Mouse (Mus musculus) left cerebral cortex, postnatal 36 days (tissue): ENCODE measurements around the gene Nprl2. TPM values are rescaled to one million over a fixed set of nuclear protein-coding genes. Genes with fewer than 3 reads are reported as not detected.

Experiments used
- DNase-seq, 2 experiments: peaks; one replicate each; pipeline ENCODE4 v3.0.0; 2021 to 2022; ENCODE audit warnings: low spot score in 2 of 2, mixed read lengths in 1 of 2
- intact Hi-C: fragments of 180-260 bp; cut with DNase I; formaldehyde crosslinking; loops from one replicate; pipeline ENCODE4 v1.15.1; 2025
- total RNA-seq, 2 experiments: library from RNA; stranded (reverse); gene quantifications; 2 replicates each; pipeline ENCODE4 v1.2.3; 2021

The Nprl2 gene
- total RNA-seq = 10 to 100 TPM; 38.9 to 46.2 TPM

GRCm38 (mm10) chr9:107541474-107542351, at the start of gene Nprl2, which contains the start of gene Cyb561d2:
Gene Nprl2 (plus strand): TSS chr9:107542226.
Gene Cyb561d2 (minus strand): TSS chr9:107542193.
- DNase-seq = peak; percentile 95 to 96
- intact Hi-C loops = no loop called here

DNA sequence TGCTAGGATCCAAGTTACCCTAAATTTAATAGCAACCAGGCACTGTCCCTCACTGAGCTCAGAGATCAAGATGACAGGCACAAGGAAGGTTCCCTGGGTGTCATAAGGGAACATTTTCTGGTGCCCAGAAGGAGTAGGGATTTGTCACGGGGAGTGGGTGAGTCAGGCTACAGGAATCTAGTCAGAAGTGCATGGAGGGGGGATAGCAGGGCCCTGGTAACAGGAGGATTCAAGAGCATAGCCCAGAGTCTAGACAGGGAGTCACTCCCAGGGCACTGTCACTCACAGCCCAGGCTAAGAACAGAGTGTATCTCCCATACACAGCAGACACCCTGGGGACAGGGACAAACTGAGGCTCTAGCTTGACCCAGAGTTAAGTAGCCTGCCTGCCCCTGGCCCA, 48.5 kb upstream of the Nprl2 start:
- DNase-seq = no peak
- intact Hi-C loops = no loop called here

DNA sequence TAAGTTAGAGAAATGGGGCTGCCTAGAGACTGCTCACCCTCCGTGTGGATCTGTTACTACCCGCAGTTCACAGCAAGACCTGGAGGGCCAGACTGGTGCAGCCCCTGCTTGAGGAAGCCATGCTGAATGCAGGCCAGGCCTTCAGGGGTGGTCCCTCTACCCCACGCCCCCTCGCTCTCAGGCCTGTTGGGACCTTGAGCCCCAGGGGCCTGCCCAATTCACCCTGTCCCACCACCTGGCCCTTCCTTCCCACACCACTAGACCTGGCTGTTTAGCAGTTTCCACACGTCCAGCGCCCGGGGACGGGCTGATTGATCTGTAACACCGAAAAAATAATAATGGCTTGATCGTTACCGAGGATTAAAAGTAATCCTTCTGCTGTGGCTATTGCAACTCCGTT, 47.8 kb upstream of the Nprl2 start:
- no peak for DNase-seq
- intact Hi-C loops = no loop called here

GRCm38 (mm10) chr9:107496359-107496758, 45.7 kb upstream of the Nprl2 start:
- intact Hi-C loops = no loop called here
- no peak for DNase-seq

- intact Hi-C loops = no loop called here
- DNase-seq = no peak
These were observed 41.2 kb upstream of the Nprl2 start for GRCm38 (mm10) chr9:107500708-107501286.

- intact Hi-C loops = no loop called here
- DNase-seq = no peak
These were observed 39.7 kb upstream of the Nprl2 start for GRCm38 (mm10) chr9:107502131-107502846.

GRCm38 (mm10) chr9:107504662-107505537, 37.1 kb upstream of the Nprl2 start:
- intact Hi-C loops = no loop called here

GRCm38 (mm10) chr9:107508266-107508665, 33.8 kb upstream of the Nprl2 start:
- intact Hi-C loops = no loop called here
- peak; percentile 50 to 64 for DNase-seq

More at GRCm38 (mm10) chr9:107504662-107505537, 37.1 kb upstream of the Nprl2 start:
- DNase-seq = no peak

DNA sequence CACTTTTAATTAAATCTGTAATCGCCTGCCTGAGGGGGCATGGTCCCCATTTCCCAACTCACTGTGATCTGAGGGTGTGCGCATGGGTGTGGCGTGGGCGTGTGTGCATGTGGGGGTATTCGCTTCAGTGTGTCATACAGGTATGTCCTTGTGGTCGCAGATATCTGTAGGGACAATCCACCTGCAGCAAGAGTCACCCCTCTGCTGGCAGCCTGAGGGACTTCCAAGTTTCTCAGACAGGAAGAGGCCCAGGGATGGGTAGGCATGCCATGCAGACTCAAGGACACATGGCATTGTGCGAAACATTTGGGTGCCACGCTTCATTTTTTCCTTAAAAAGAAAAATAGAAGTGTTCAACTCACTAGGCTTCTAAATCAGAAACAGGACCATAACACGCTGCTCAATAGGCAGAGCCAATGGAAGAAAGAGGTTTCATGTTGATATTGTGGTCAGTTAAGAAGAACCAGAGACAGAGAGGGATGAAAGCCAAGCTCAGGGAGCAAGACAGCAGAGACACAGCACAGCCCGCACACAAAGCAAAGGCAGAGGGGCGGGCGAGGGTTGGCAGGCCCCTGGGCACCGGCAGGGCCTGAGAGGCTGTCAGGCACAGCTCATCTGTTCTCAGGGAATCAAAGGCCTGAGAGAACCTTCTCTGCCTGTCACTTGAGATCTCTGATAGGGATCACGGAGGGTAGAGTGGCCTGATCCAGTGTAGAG, 31.5 kb upstream of the Nprl2 start:
- DNase-seq = no peak

GRCm38 (mm10) chr9:107511436-107511835, 30.6 kb upstream of the Nprl2 start:
- intact Hi-C loops = loop anchor here (5.0 kb wide), 1 partner anchor 219 kb away; no protein-coding TSS in a partner anchor
- no peak for DNase-seq

More for the DNA sequence above, 31.5 kb upstream of the Nprl2 start:
- intact Hi-C loops = loop anchor here (5.0 kb wide), 1 partner anchor 218 kb away; no protein-coding TSS in a partner anchor

- intact Hi-C loops = loop anchor here (5.0 kb wide), 1 partner anchor 220 kb away; no protein-coding TSS in a partner anchor
- no peak for DNase-seq
These were observed 29.7 kb upstream of the Nprl2 start for GRCm38 (mm10) chr9:107512326-107512725.

DNA sequence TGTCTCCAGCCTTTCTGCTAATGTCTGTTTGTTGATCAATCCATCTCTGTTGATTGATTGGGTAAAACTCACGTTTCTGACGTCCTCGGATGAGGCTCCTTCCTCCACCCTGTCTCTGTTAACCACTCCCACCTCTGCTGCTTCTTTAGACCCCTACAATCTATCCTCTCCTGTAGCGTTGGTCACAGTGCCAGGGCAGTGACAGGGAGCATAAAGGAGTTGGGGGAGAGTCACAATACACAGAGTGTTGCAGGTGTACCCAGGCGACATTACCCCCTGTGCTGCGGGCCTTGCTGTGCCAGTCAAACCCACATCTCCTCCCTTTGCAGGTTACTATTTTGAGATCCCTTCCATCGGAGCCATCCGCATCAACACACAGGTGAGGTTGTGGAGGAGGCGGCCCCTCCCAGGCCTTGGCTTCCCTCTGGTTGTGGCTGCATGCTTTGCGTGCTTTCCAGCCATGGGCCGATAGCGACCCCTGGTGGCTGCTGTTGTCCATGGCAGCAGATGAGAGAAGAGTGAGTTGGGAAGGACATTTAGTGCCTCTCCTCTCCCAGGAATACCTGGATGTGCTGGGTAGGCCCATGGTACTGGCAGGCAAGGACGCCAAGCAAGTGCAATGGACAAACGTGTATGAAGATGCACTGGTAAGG, 27.6 kb upstream of the Nprl2 start:
- peak; percentile 80 to 86 for DNase-seq
- intact Hi-C loops = loop anchor here (1.0 to 5.0 kb wide), 3 partner anchors 148 to 222 kb away; no protein-coding TSS in a partner anchor

DNA sequence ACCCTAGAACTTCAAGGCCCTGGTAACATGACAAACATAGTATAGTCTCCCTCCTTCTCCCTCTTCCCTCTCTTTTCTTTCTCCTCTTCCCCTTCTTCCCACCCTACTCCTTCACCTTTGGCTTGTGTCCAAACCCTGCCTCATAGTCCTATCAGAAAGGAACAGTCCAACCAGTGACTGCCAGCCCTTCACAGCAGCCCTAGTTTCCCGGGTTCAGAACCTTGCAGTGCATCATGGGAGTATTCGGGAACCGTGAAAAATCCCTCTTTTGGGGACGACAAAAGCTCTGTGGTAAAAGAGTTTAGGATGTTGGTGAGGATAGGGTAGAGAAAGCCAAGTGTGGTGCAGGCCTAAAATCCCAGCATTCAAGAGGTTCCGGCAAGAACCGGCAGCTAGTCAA, 21.7 kb upstream of the Nprl2 start:
- no peak for DNase-seq
- intact Hi-C loops = no loop called here

DNA sequence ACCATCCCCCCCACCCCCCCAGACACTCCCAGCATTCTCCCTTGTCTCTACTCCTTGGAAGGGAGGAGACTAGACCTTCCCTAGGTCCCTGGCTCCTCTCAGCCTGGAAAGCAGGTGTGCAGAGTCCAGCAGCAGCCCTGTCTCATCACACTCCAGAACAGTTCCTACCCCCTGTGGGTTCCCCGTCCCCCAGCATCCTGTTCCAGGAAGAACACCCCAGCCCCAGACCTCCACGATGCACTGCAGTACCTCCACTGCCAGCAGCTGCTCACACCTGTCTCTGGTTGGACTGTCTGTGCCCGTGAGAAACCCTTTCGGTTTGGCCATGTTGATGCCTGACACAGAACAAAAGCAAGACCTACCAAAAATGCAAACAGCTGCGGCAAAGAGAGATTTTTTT, 20.8 kb upstream of the Nprl2 start:
- intact Hi-C loops = no loop called here

DNA sequence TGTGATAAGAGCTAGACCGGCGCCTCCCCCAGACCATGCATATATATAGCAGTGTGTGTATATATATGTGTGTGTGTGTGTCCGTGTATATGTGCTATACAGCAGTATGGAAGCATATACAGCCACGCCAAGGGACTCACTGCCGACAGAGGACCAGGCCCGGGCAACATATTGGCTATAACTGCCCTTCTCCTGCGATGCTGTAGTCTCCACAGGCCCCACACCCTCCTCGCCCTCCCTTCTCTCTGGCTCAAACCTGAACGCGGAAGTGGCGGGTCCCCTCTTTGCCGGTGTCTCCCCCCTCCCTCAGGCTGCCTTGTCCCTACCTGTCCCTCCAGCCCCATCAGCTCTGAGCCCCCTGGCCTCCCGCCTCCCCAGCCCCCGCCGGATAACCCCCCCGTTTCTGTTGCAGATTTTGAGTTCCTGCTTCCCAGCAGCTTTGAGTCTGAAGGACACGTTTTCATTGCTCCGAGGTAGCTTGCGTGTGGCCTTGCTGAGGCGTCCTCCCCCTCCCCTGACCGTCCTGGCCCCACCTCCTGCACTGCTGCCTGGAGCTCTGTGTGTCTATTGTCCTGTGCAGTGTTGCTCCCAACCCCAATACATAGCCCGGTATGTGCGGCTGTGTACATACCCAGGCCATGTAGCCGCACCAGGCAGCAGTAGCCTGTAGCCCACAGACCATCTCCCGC, 20.2 kb upstream of the Nprl2 start:
- intact Hi-C loops = no loop called here

More for the DNA sequence above, 20.8 kb upstream of the Nprl2 start:
- no peak for DNase-seq

DNA sequence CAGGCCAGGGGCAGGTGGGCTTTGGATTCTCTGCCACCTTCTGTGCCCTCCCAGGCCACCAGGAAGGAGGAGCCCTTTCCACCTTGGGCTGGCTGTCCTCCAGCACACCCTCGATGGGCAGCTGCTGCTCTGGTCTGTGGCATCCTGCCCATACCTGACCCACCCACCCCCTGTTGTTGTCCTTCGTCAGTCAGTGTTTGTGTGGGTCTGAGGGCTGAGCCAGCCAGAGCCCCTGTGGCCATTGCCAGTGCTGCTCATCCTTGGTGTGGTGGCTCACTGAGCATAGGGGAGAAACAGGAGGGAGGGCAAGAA, 19.7 kb upstream of the Nprl2 start:
- no peak for DNase-seq
- intact Hi-C loops = no loop called here

More for the DNA sequence above, 20.2 kb upstream of the Nprl2 start:
- no peak for DNase-seq

- DNase-seq = peak; percentile 69 to 70
- intact Hi-C loops = no loop called here
These were observed 15.6 kb upstream of the Nprl2 start for GRCm38 (mm10) chr9:107526198-107527026.
